Mouse (Mus musculus): ENCODE measurements around the gene Pigo. TPM values are rescaled to one million over a fixed set of nuclear protein-coding genes. Genes with fewer than 3 reads are reported as not detected.

Pigo gene
- total and polyA plus RNA-seq, 3 experiments: 9.7 to 11.8 (median 11.2) TPM

DNA sequence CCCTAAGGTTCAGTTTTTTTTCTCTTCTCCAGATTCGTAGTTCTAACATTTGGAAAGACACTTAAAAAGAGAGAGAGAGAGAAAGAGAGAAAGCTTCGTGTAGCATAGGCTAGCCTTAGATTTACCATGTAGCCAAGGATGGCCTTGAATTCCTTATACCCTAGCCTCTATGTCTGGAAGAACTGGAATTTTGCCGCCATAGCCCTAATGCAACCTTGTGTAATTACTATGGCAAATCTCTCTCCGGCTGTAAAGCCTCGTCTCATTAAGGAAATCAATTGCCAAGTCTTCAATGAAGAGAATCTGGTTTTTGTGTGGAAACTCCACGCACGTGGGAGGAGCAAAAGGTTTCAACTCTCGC lies 32.8 kb upstream of the Pigo start:
- Histone ChIP-seq H3K27me3 (ENCODE audit: insufficient read depth, low read length) (peaks cover 29% of the 10 kb centered on the region), H3K9me3 (replicated peaks) (peaks cover 8% of the 10 kb centered on the region), H3K4me1 (ENCODE audit: insufficient read depth, low read depth, low read length) (peaks cover 12% of the 10 kb centered on the region), H3K4me3 (ENCODE audit: low read depth, low read length) (peak overlapping the region; percentile 69; the same call in 1 of the 2 replicates), H3K36me3 (replicated peaks) (no peaks in the 10 kb centered on the region)
- no peak for TF ChIP-seq CTCF (IDR thresholded peaks at IDR 0.05; ENCODE audit: low read depth, low read length)
- TF ChIP-seq POLR2AphosphoS5 (IDR thresholded peaks at IDR 0.05; ENCODE audit: insufficient replicate concordance, low read depth, low read length): no peak
- no peak for TF ChIP-seq GATA1 (IDR thresholded peaks at IDR 0.05; ENCODE audit: borderline replicate concordance, low read length)
- TF ChIP-seq GATA2 (IDR thresholded peaks at IDR 0.05; ENCODE audit: borderline replicate concordance, low read depth, low read length): no peak
- TF ChIP-seq TAL1 (conservative IDR thresholded peaks at IDR 0.05; ENCODE audit: low read depth, low read length): no peak
- ATAC-seq (ENCODE audit: extremely low read depth, insufficient number of reproducible peaks, low FRiP score, poor library complexity, severe bottlenecking) (no peak), DNase-seq (ENCODE audit: low spot score) (no peak)

DNA sequence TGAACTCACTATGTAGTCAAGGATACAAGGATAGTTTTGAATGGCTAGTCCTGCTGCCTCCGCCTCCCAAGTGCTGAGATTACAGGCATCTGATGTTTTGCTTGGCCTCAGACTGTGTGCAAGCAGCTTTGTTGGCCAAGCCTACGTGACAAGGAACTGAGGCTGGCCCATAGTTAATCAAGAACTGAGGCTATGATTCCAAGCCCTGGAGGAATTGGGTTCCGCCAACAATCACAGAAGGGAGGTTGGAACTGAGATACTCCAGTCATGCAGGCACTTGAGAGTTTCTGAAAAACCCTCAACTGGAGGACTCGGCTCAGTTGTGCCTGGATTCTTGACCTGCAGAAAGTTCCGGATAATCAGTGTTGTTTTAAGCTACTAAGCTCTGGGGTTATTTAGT lies 32.0 kb upstream of the Pigo start:
- no peak for ATAC-seq (ENCODE audit: extremely low read depth, insufficient number of reproducible peaks, low FRiP score, poor library complexity, severe bottlenecking)
- TF ChIP-seq GATA2 (IDR thresholded peaks at IDR 0.05; ENCODE audit: borderline replicate concordance, low read depth, low read length): no peak
- TF ChIP-seq CTCF (IDR thresholded peaks at IDR 0.05; ENCODE audit: low read depth, low read length): no peak
- TF ChIP-seq TAL1 (conservative IDR thresholded peaks at IDR 0.05; ENCODE audit: low read depth, low read length): no peak
- TF ChIP-seq POLR2AphosphoS5 (IDR thresholded peaks at IDR 0.05; ENCODE audit: insufficient replicate concordance, low read depth, low read length): no peak
- TF ChIP-seq GATA1 (IDR thresholded peaks at IDR 0.05; ENCODE audit: borderline replicate concordance, low read length): no peak

DNA sequence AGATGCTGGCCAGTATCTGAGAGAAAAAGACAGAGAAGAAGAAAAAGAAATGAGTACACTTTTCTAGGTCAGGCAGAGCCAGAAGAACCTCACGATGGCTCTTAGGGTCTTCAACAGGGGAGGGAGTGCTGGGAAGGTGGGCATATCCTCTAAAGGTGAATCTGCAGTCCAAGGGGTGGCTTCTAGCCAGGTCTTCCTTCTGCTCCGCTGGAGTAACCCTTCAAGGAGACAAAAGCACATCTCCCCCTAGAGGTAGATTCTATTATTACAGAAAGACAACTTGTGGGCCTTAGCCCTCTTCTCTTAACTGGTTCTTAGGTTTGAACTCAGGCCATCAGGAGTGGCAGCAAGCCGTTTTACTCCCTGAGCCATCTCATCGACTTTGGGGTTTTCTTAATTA lies 27.0 kb upstream of the Pigo start:
- peaks cover 1% of the 10 kb centered on the region for H3K4me1 ChIP-seq (ENCODE audit: insufficient read depth, low read depth, low read length)
- ATAC-seq (ENCODE audit: extremely low read depth, insufficient number of reproducible peaks, low FRiP score, poor library complexity, severe bottlenecking) (no peak), DNase-seq (ENCODE audit: low spot score) (no peak)
- H3K27me3 ChIP-seq (ENCODE audit: insufficient read depth, low read length): peaks cover 7% of the 10 kb centered on the region
- H3K4me3 ChIP-seq (ENCODE audit: low read depth, low read length): no peak overlapping the region
- H3K9me3 ChIP-seq (replicated peaks): no peaks in the 10 kb centered on the region
- no peak for TF ChIP-seq CTCF (IDR thresholded peaks at IDR 0.05; ENCODE audit: low read depth, low read length)
- TF ChIP-seq TAL1 (conservative IDR thresholded peaks at IDR 0.05; ENCODE audit: low read depth, low read length): no peak
- TF ChIP-seq GATA2 (IDR thresholded peaks at IDR 0.05; ENCODE audit: borderline replicate concordance, low read depth, low read length): no peak
- no peak for TF ChIP-seq GATA1 (IDR thresholded peaks at IDR 0.05; ENCODE audit: borderline replicate concordance, low read length)
- no peak for TF ChIP-seq POLR2AphosphoS5 (IDR thresholded peaks at IDR 0.05; ENCODE audit: insufficient replicate concordance, low read depth, low read length)
- H3K36me3 ChIP-seq (replicated peaks): no peaks in the 10 kb centered on the region

More for the DNA sequence above, 32.0 kb upstream of the Pigo start:
- Histone ChIP-seq H3K27me3 (ENCODE audit: insufficient read depth, low read length) (peaks cover 29% of the 10 kb centered on the region), H3K4me3 (ENCODE audit: low read depth, low read length) (no peak overlapping the region), H3K9me3 (replicated peaks) (peaks cover 8% of the 10 kb centered on the region), H3K4me1 (ENCODE audit: insufficient read depth, low read depth, low read length) (peaks cover 12% of the 10 kb centered on the region), H3K36me3 (replicated peaks) (no peaks in the 10 kb centered on the region)
- no peak for DNase-seq (ENCODE audit: low spot score)

DNA sequence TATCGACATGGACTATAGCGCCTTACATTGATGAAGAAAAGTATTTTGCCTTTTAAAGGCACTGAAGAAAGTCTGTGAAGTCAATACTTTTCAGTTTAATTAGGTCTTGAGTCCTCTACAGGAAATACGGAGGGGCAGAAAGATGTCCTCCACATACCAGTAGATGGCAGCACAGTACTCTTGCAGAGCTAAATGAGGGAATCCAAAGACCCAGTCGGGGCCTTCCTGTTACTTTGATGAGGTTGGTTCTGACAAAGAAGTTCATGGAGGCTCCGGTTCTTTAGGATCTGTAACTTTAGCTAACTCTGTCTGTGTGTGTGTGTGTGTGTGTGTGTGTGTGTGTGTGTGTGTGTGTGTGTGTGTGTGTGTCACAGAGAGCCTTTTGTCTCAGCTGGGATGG lies 21.6 kb upstream of the Pigo start:
- Histone ChIP-seq H3K36me3 (replicated peaks) (no peaks in the 10 kb centered on the region), H3K4me3 (ENCODE audit: low read depth, low read length) (no peak overlapping the region; the same call in 1 of the 2 replicates), H3K27me3 (ENCODE audit: insufficient read depth, low read length) (peaks cover 9% of the 10 kb centered on the region), H3K9me3 (replicated peaks) (no peaks in the 10 kb centered on the region), H3K4me1 (ENCODE audit: insufficient read depth, low read depth, low read length) (peaks cover 49% of the 10 kb centered on the region)
- DNase-seq (ENCODE audit: low spot score): peak; percentile 64
- ATAC-seq (ENCODE audit: extremely low read depth, insufficient number of reproducible peaks, low FRiP score, poor library complexity, severe bottlenecking): no peak
- TF ChIP-seq POLR2AphosphoS5 (IDR thresholded peaks at IDR 0.05; ENCODE audit: insufficient replicate concordance, low read depth, low read length) (no peak), CTCF (IDR thresholded peaks at IDR 0.05; ENCODE audit: low read depth, low read length) (peak; percentile 70; the same call in 1 of the 2 replicates)

DNA sequence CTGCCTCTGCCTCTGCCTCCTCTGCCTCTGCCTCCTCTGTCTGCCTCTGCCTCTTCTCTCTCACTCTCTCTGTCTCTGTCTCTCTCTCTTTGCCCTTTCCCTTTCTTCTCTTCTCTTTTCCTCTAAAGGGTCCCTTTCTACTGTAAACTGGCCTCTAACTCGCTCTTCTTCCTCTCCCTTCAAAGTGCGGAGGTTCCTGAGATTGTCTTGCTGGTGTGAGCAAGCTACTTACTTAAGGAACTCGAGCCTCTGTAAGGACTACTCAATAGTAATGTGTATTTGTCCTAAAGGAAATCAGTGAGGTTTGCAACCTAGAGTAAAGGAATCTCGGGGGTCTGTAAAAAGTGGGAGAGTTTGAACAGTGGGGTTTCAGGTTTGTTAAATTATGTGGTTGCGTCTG lies 21.0 kb upstream of the Pigo start:
- Histone ChIP-seq H3K4me1 (ENCODE audit: insufficient read depth, low read depth, low read length) (peaks cover 49% of the 10 kb centered on the region), H3K36me3 (replicated peaks) (no peaks in the 10 kb centered on the region), H3K27me3 (ENCODE audit: insufficient read depth, low read length) (peaks cover 9% of the 10 kb centered on the region), H3K4me3 (ENCODE audit: low read depth, low read length) (no peak overlapping the region; the same call in 1 of the 2 replicates), H3K9me3 (replicated peaks) (no peaks in the 10 kb centered on the region)
- no peak for DNase-seq (ENCODE audit: low spot score)
- no peak for TF ChIP-seq GATA1 (IDR thresholded peaks at IDR 0.05; ENCODE audit: borderline replicate concordance, low read length)
- no peak for TF ChIP-seq POLR2AphosphoS5 (IDR thresholded peaks at IDR 0.05; ENCODE audit: insufficient replicate concordance, low read depth, low read length)
- no peak for TF ChIP-seq CTCF (IDR thresholded peaks at IDR 0.05; ENCODE audit: low read depth, low read length)
- no peak for TF ChIP-seq GATA2 (IDR thresholded peaks at IDR 0.05; ENCODE audit: borderline replicate concordance, low read depth, low read length)
- TF ChIP-seq TAL1 (conservative IDR thresholded peaks at IDR 0.05; ENCODE audit: low read depth, low read length): no peak
- ATAC-seq (ENCODE audit: extremely low read depth, insufficient number of reproducible peaks, low FRiP score, poor library complexity, severe bottlenecking): no peak

DNA sequence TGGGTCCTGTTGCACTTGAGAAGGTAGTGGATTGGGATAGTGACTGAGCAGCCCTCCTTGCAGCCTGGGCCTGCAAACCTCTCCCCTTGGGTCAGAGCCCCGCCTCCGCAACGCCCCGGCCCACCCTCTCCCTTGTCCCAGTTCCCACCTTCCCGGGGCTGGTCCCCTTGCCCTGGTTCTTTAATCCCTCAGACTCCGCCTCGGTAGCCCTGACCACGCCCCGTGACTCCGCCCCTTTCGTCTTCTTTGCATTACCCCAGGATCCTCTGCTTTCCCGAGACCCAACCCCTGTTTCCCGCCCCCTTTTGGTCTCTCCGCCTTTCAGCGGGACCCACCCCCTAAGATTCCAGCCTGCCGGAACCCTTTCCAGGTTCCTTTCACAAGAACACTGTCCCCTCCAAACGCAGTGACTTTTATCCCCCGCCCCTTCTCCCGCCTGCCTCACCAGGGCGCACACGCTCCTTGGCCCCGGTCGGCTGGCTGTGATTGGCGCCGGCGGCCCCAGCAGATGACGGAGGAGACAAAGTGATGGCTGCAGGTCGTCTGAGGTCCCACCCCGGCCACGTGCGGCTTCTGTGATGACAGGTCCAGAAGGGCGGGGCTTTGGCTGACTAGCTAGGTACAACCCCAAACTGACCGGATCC lies 20.2 kb upstream of the Pigo start, which contains the start of gene Fam214b:
Gene Fam214b, minus strand, starts transcription at position 562 of the 644 bp plus-strand sequence.
- DNase-seq (ENCODE audit: low spot score): peak; percentile 65
- peak within 1 kb of the TSS; percentile 73 for H3K4me3 ChIP-seq (ENCODE audit: low read depth, low read length)
- peak; percentile 85 for ATAC-seq (ENCODE audit: extremely low read depth, insufficient number of reproducible peaks, low FRiP score, poor library complexity, severe bottlenecking)
- peaks cover 9% of the 10 kb centered on the region for H3K27me3 ChIP-seq (ENCODE audit: insufficient read depth, low read length)
- TF ChIP-seq GATA1 (IDR thresholded peaks at IDR 0.05; ENCODE audit: borderline replicate concordance, low read length) (no peak), CTCF (IDR thresholded peaks at IDR 0.05; ENCODE audit: low read depth, low read length) (no peak), GATA2 (IDR thresholded peaks at IDR 0.05; ENCODE audit: borderline replicate concordance, low read depth, low read length) (no peak), POLR2AphosphoS5 (IDR thresholded peaks at IDR 0.05; ENCODE audit: insufficient replicate concordance, low read depth, low read length) (no peak)
- H3K4me1 ChIP-seq (ENCODE audit: insufficient read depth, low read depth, low read length): peaks cover 54% of the 10 kb centered on the region
- H3K36me3 ChIP-seq (replicated peaks): no peaks in the 10 kb centered on the region
- H3K9me3 ChIP-seq (replicated peaks): no peaks in the 10 kb centered on the region
